Mouse (Mus musculus) gonadal fat pad, adult 2 months (tissue): ENCODE data around the gene Haao. TPM values are rescaled to one million over a fixed set of nuclear protein-coding genes. Genes with fewer than 3 reads are reported as not detected.
"Not testable (repeated sequence)": the region's sequence is repeated elsewhere in the genome, so short reads cannot be mapped to it uniquely, and the experiment has no call there.

Source experiments
- DNase-seq: peaks from one replicate; pipeline ENCODE4 v3.0.0-alpha.2; 2012; ENCODE audit warnings: low read depth
- polyA plus RNA-seq: library from polyadenylated mRNA; depleted of rRNA; stranded (reverse); fragments of >200 nt; gene quantifications from 2 replicates; pipeline ENCODE4 v1.2.3, GENCODE M21; 2012

Gene Haao
- polyA plus RNA-seq, 1 experiment, result 3.3 TPM

- no peak for DNase-seq
Measured at GRCm38 (mm10) chr17:83865366-83865765, 17.6 kb upstream of the Haao start.

- DNase-seq, result no peak
Measured at GRCm38 (mm10) chr17:83862134-83862881, 14.5 kb upstream of the Haao start.

- DNase-seq, result no peak
Measured at GRCm38 (mm10) chr17:83861444-83862133, 13.8 kb upstream of the Haao start.

- not testable (repeated sequence) for DNase-seq
Measured at GRCm38 (mm10) chr17:83860968-83861367, 13.2 kb upstream of the Haao start.

DNA sequence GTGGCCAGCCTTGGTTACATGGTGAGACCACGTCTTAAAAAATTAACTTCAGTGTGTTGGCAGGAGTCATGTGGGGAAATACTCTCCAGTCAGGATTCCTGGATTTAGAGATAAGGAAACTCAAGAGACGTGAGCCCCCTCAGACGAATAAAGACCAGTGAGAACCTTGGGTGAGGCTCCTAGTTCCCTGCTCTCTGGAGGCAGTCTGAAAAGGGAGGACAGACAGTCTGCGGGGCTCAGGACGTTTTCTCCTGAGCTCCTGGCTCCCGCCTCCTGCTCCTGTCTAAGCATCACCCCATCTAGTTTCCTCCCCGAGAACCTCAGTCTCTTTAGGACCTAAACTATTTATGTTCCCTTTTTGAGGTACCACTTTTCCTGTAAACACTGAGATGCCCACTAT is 12.5 kb upstream of the Haao start:
- no peak for DNase-seq

- no peak for DNase-seq
Measured at GRCm38 (mm10) chr17:83859639-83860038, 11.9 kb upstream of the Haao start.

DNA sequence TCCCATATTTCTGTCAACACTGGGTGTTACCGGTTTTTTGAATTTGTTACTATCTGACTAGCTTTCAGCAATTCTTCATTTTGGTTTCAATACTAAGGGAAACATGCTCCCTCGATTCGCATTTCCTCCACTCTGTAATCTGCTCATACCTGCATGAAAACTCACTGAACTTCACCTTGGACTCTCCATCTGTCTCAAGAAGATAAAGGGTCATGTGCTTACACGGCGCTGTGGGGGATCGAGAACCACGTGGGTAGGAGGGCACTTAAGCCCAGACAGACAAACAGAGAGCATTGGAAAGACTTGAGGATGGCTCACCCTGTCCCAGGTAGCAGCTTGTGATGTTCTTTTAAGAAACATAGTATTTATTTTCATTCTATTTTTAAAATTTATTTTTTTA is 10.7 kb upstream of the Haao start:
- DNase-seq, result no peak

GRCm38 (mm10) chr17:83854284-83854918 is 6.6 kb upstream of the Haao start:
- DNase-seq, result no peak

DNA sequence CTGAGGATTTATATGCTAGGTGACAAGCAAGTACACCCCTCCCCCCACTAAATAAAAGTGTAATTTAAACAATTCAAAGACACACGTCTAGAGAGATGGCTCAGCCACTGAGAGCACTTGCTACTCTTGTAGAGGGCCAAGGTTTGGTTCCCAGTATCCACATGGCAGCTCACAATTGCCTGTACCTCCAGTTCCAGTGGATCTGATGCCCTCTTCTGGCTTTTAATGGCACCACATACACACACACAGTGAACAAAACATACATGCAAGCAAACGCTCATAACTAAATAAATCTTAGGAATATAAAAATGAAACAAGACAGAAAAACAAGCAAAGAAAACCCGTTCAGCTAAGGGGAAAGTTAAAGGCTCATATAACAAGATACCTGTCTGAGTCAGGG is 6.1 kb upstream of the Haao start:
- DNase-seq, result no peak

- DNase-seq, result no peak
Measured at GRCm38 (mm10) chr17:83850864-83851263, 3.1 kb upstream of the Haao start.

GRCm38 (mm10) chr17:83850458-83850857 is 2.7 kb upstream of the Haao start:
- DNase-seq, result no peak

DNA sequence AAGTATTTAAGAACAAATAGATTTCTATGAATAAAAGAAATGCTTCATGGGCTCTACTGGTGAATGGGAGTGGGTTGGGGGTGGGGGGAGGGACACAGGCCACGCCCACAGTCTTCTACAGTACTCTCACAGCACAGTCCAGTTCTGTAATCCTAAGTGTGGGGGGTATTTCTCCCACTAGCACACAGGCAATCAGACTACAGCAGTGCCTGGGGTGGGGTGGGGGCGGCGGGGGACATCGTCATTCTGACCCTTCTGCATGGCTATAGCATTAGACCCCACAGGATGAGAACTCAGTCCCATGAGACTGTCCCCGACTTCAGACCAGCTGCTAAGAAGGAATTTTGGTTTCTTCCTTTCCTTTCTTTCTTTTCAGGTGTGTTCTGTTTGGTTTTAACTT is 2.0 kb upstream of the Haao start:
- DNase-seq, result no peak

DNA sequence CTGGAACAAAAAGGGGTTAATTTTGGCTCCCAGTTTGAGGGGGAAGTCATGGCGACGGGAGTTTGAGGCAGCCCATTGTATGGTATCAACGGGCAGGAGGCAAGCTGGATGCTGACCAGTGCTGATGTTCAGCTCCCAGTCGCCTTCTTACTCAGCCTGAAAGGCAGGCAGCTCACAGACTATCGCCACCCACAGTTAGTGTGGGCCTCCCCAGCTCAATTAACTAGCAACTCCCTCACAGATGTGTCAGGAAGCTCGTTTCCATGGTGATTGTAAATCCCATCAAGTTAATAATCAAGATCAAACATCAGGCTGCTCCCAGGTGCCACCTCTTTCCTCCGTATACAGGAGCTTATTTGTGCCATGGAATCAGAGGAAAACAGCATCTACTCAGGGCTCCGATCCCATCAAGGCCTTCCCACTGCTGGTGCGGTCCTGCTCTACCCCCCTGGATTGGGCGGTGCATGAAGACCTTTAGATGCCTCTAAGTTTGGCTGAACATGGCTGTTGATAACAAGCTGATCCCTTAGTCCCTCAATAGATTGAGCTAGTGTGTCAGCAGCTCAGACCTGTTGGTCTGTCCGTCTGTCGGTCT is 1.4 kb upstream of the Haao start:
- DNase-seq, result no peak

GRCm38 (mm10) chr17:83848482-83848881 is 719 bp upstream of the Haao start:
- DNase-seq, result no peak

DNA sequence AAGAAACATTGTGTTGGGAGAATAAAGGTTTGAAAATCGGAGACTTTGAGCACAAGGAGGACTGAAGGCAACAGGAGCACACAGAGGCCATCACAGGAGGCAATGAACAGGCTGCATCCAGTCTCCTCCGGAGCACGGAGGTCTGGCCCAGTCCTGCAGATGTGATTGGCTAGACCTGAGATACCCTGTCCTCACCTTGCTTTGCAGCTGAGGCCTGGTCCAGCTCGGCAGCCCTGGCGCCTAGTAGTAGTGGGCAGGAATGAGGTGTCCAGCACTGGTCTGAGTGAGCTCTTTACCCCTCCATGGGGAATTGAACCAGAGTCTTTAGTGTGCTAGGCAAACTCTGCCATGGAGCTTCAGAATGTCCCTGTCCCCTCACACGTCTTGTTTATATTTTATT is 663 bp downstream of the Haao start:
- DNase-seq, result no peak

GRCm38 (mm10) chr17:83846301-83847021 is 1.3 kb downstream of the Haao start:
- DNase-seq, result no peak

- no peak for DNase-seq
Measured at GRCm38 (mm10) chr17:83845538-83845937, 2.2 kb downstream of the Haao start.

GRCm38 (mm10) chr17:83843780-83844179 is 4.0 kb downstream of the Haao start:
- no peak for DNase-seq

DNA sequence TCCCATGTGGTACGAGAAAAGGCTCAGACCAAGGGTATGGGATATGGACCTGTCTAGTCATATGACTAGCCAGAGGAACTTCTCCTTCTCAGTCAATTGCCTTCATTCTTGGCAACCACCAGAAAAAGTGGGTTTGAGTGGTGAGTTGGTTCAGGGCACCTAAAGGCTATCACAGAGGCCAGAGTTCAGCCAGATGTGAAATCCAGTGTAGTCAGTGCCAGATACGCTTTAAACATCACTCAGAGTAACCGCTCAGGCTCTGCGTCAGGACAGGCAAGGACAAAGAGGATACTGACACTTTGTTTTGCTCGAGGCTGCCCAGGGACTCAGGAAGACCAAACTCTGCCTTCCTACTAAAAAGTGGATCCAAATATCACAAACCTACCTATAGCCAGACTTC is 6.8 kb downstream of the Haao start:
- no peak for DNase-seq

- no peak for DNase-seq
Measured at GRCm38 (mm10) chr17:83839132-83839531, 8.6 kb downstream of the Haao start.

- DNase-seq, result no peak
Measured at GRCm38 (mm10) chr17:83837659-83838190, 10.0 kb downstream of the Haao start.

DNA sequence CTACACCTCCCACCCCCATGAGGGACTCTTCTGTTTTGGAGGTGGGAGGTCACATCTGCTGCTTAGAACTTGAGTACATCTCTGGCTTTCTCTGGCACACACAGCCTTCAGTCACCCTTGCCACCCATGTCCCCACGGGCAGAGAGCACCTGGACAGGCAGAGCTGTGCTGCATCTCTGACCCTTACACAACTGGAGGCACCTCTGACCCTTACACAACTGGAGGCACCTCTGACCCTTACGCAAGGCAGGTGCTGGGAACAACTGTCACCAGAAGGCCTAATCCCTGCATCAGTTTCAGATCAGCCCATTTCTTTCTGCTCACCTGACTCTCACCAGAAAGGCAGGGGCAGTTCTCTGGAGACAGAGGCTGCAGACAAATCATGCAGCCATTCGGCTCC is 11.7 kb downstream of the Haao start:
- DNase-seq, result no peak
